Mouse (Mus musculus) limb, embryonic 10.5 days (tissue): ENCODE results near the gene Arhgef7. TPM values are rescaled to one million over a fixed set of nuclear protein-coding genes. Genes with fewer than 3 reads are reported as not detected.

Experiments
- DNase-seq: peaks from one replicate; pipeline ENCODE4 v3.0.0-alpha.2; 2017; ENCODE audit warnings: low spot score
- H3K27ac ChIP-seq: fragments of 300-500 bp; sonication (generic); 2 replicates; pipeline ENCODE4 v1.5.1; 2016; ENCODE audit warnings: mild to moderate bottlenecking
- H3K27me3 ChIP-seq: fragments of 300-500 bp; sonication (generic); 2 replicates; pipeline ENCODE4 v1.6.1; 2016; ENCODE audit warnings: low read depth, mild to moderate bottlenecking; ENCODE audit not compliant: poor library complexity, severe bottlenecking
- H3K36me3 ChIP-seq: fragments of 300-500 bp; sonication (generic); 2 replicates; pipeline ENCODE4 v1.6.1; 2016; ENCODE audit warnings: mild to moderate bottlenecking, moderate library complexity
- H3K4me1 ChIP-seq: fragments of 300-500 bp; sonication (generic); 2 replicates; pipeline ENCODE4 v1.6.1; 2016
- H3K4me3 ChIP-seq: fragments of 300-500 bp; sonication (generic); 2 replicates; pipeline ENCODE4 v1.5.1; 2016; ENCODE audit warnings: mild to moderate bottlenecking, moderate library complexity
- H3K9me3 ChIP-seq: fragments of 300-500 bp; sonication (generic); replicated peaks from 2 replicates; pipeline ENCODE4 v1.6.1; 2016; ENCODE audit warnings: mild to moderate bottlenecking
- WGBS: fragments of 180-500 bp; shearing (Covaris S2); methylation state at CpG from one replicate; pipeline ENCODE4 v1.1.7; 2016; 5-methylcytosine and 5-hydroxymethylcytosine counted together
- polyA plus RNA-seq: library from polyadenylated mRNA; unstranded; fragments of >200 nt; fragmentation: Nextera tagmentation; extraction: Ambion mirVana; gene quantifications from 2 replicates; pipeline ENCODE4 v1.2.1, GENCODE M21; 2016

Arhgef7 gene
- polyA plus RNA-seq, 1 experiment from 2014 or later = 59.1 TPM

- DNase-seq = no peak
- WGBS = 80% methylated on average over 6 of the region's 6 CpGs
- Histone ChIP-seq H3K36me3 (no peaks in the 10 kb centered on the region), H3K9me3 (no peaks in the 10 kb centered on the region), H3K27ac (no peak within 1 kb of the TSS), H3K4me1 (peaks cover 9% of the 10 kb centered on the region), H3K27me3 (peaks cover 9% of the 10 kb centered on the region), H3K4me3 (peak within 1 kb of the TSS; percentile 26; the same call in 1 of the 2 replicates)
Measured at GRCm38 (mm10) chr8:11701033-11701362, 26.5 kb upstream of the Arhgef7 start, which contains the start of gene 1700016D06Rik. Gene 1700016D06Rik, minus strand, starts transcription at chr8:11701063.

GRCm38 (mm10) chr8:11701428-11701827, 26.1 kb upstream of the Arhgef7 start:
- Histone ChIP-seq H3K4me3 (no peak overlapping the region), H3K4me1 (peaks cover 9% of the 10 kb centered on the region), H3K36me3 (no peaks in the 10 kb centered on the region), H3K27ac (no peak overlapping the region), H3K27me3 (peaks cover 9% of the 10 kb centered on the region), H3K9me3 (no peaks in the 10 kb centered on the region)
- no peak for DNase-seq
- 82% methylated on average over 6 of the region's 6 CpGs for WGBS

GRCm38 (mm10) chr8:11703789-11704188, 23.7 kb upstream of the Arhgef7 start:
- H3K4me1 ChIP-seq = peaks cover 16% of the 10 kb centered on the region
- no peak overlapping the region for H3K4me3 ChIP-seq
- peaks cover 9% of the 10 kb centered on the region for H3K27me3 ChIP-seq
- 91% methylated on average over 5 of the region's 5 CpGs for WGBS
- H3K36me3 ChIP-seq = no peaks in the 10 kb centered on the region
- no peaks in the 10 kb centered on the region for H3K9me3 ChIP-seq
- no peak overlapping the region for H3K27ac ChIP-seq
- DNase-seq = no peak

GRCm38 (mm10) chr8:11704716-11705420, 22.7 kb upstream of the Arhgef7 start:
- H3K9me3 ChIP-seq = no peaks in the 10 kb centered on the region
- H3K27ac ChIP-seq = no peak overlapping the region
- H3K4me3 ChIP-seq = no peak overlapping the region
- H3K27me3 ChIP-seq = peaks cover 4% of the 10 kb centered on the region
- no peak for DNase-seq
- H3K4me1 ChIP-seq = peaks cover 14% of the 10 kb centered on the region
- 71% methylated on average over 6 of the region's 6 CpGs for WGBS
- H3K36me3 ChIP-seq = no peaks in the 10 kb centered on the region

GRCm38 (mm10) chr8:11705818-11706217, 21.7 kb upstream of the Arhgef7 start:
- H3K27ac ChIP-seq = no peak overlapping the region
- H3K4me1 ChIP-seq = peaks cover 7% of the 10 kb centered on the region
- 92% methylated on average over 12 of the region's 12 CpGs for WGBS
- no peaks in the 10 kb centered on the region for H3K27me3 ChIP-seq
- no peaks in the 10 kb centered on the region for H3K36me3 ChIP-seq
- DNase-seq = no peak
- H3K4me3 ChIP-seq = no peak overlapping the region
- no peaks in the 10 kb centered on the region for H3K9me3 ChIP-seq

GRCm38 (mm10) chr8:11707701-11708100, 19.8 kb upstream of the Arhgef7 start:
- H3K4me1 ChIP-seq = peaks cover 7% of the 10 kb centered on the region
- DNase-seq = no peak
- H3K36me3 ChIP-seq = no peaks in the 10 kb centered on the region
- H3K9me3 ChIP-seq = no peaks in the 10 kb centered on the region
- 0 out of 2 replicates have a peak overlapping the region, but pooled peaks have one; percentile 30 for H3K27ac ChIP-seq
- WGBS = 21% methylated on average over 3 of the region's 3 CpGs
- H3K4me3 ChIP-seq = no peak overlapping the region
- no peaks in the 10 kb centered on the region for H3K27me3 ChIP-seq

GRCm38 (mm10) chr8:11708815-11709214, 18.7 kb upstream of the Arhgef7 start:
- H3K36me3 ChIP-seq = no peaks in the 10 kb centered on the region
- H3K4me1 ChIP-seq = peaks cover 11% of the 10 kb centered on the region
- H3K27me3 ChIP-seq = no peaks in the 10 kb centered on the region
- no peak overlapping the region for H3K27ac ChIP-seq
- no peak overlapping the region for H3K4me3 ChIP-seq
- no peak for DNase-seq
- WGBS = 53% methylated on average over 2 of the region's 2 CpGs
- no peaks in the 10 kb centered on the region for H3K9me3 ChIP-seq

- Histone ChIP-seq H3K4me1 (peaks cover 11% of the 10 kb centered on the region), H3K27ac (no peak overlapping the region), H3K27me3 (no peaks in the 10 kb centered on the region), H3K4me3 (no peak overlapping the region), H3K9me3 (no peaks in the 10 kb centered on the region), H3K36me3 (no peaks in the 10 kb centered on the region)
- DNase-seq = no peak
- WGBS = 82% methylated on average over 3 of the region's 3 CpGs
Measured at GRCm38 (mm10) chr8:11709542-11709941, 18.0 kb upstream of the Arhgef7 start.

GRCm38 (mm10) chr8:11710415-11710814, 17.1 kb upstream of the Arhgef7 start:
- Histone ChIP-seq H3K36me3 (no peaks in the 10 kb centered on the region), H3K9me3 (no peaks in the 10 kb centered on the region), H3K4me1 (peaks cover 11% of the 10 kb centered on the region), H3K27ac (no peak overlapping the region), H3K27me3 (no peaks in the 10 kb centered on the region), H3K4me3 (no peak overlapping the region)
- DNase-seq = no peak
- 60% methylated on average over 5 of the region's 5 CpGs for WGBS

GRCm38 (mm10) chr8:11712244-11712643, 15.3 kb upstream of the Arhgef7 start:
- Histone ChIP-seq H3K27me3 (no peaks in the 10 kb centered on the region), H3K4me1 (peaks cover 11% of the 10 kb centered on the region), H3K9me3 (no peaks in the 10 kb centered on the region), H3K4me3 (no peak overlapping the region), H3K27ac (no peak overlapping the region), H3K36me3 (no peaks in the 10 kb centered on the region)
- DNase-seq = peak; percentile 40
- 88% methylated on average over 6 of the region's 6 CpGs for WGBS

- DNase-seq = no peak
- H3K27ac ChIP-seq = no peak overlapping the region
- H3K27me3 ChIP-seq = peaks cover 14% of the 10 kb centered on the region; the same call in 1 of the 2 replicates
- 77% methylated on average over 4 of the region's 4 CpGs for WGBS
- H3K36me3 ChIP-seq = no peaks in the 10 kb centered on the region
- H3K9me3 ChIP-seq = no peaks in the 10 kb centered on the region
- H3K4me1 ChIP-seq = peaks cover 4% of the 10 kb centered on the region; the same call in 1 of the 2 replicates
- no peak overlapping the region for H3K4me3 ChIP-seq
Measured at GRCm38 (mm10) chr8:11717194-11717593, 10.3 kb upstream of the Arhgef7 start.

GRCm38 (mm10) chr8:11727273-11727650, 259 bp upstream of the Arhgef7 start:
- no peaks in the 10 kb centered on the region for H3K9me3 ChIP-seq
- peaks cover 44% of the 10 kb centered on the region for H3K27me3 ChIP-seq
- DNase-seq = no peak
- H3K4me3 ChIP-seq = peak overlapping the region; percentile 80
- H3K27ac ChIP-seq = peak overlapping the region; percentile 94
- WGBS = 1% methylated on average over 22 of the region's 22 CpGs
- H3K4me1 ChIP-seq = peaks cover 40% of the 10 kb centered on the region
- H3K36me3 ChIP-seq = no peaks in the 10 kb centered on the region

GRCm38 (mm10) chr8:11728482-11729295, 1.2 kb downstream of the Arhgef7 start:
- H3K27me3 ChIP-seq = peaks cover 42% of the 10 kb centered on the region

More at GRCm38 (mm10) chr8:11728482-11729295, 1.2 kb downstream of the Arhgef7 start:
- Histone ChIP-seq H3K27ac (peak overlapping the region; percentile 94), H3K4me3 (peak overlapping the region; percentile 80), H3K9me3 (no peaks in the 10 kb centered on the region), H3K4me1 (peaks cover 40% of the 10 kb centered on the region), H3K36me3 (no peaks in the 10 kb centered on the region)
- DNase-seq = no peak
- WGBS = under 1% methylated on average over 61 of the region's 61 CpGs
